Mouse (Mus musculus) thymus, adult 2 months (tissue): ENCODE measurements at regions not wholly inside any gene's neighbourhood (a gene's known extent, or its start where the extent isn't known, plus 50 kb on each side); places are given as distances from the start of the nearest gene placed in this dataset.

ENCODE experiments used
- DNase-seq: peaks from one replicate; pipeline ENCODE4 v3.0.0; 2021
- H3K27ac ChIP-seq: fragments of 200-500 bp; 2 replicates; pipeline ENCODE4 v1.5.1; 2012; ENCODE audit warnings: low read length, control low read depth; ENCODE audit not compliant: control insufficient read depth, insufficient read depth
- H3K27me3 ChIP-seq: fragments of 200-500 bp; 2 replicates; pipeline ENCODE4 v1.6.1; 2012; ENCODE audit warnings: mild to moderate bottlenecking, low read length, moderate library complexity, mixed read lengths; ENCODE audit not compliant: control insufficient read depth, insufficient read depth
- H3K36me3 ChIP-seq: fragments of 200-500 bp; 2 replicates; pipeline ENCODE4 v1.6.1; 2012; ENCODE audit warnings: mild to moderate bottlenecking, low read length, moderate library complexity; ENCODE audit not compliant: control insufficient read depth, insufficient read depth
- H3K4me1 ChIP-seq: fragments of 200-500 bp; replicated peaks from 2 replicates; pipeline ENCODE4 v1.6.1; 2012; ENCODE audit warnings: low read length; ENCODE audit not compliant: control insufficient read depth, insufficient read depth
- H3K4me3 ChIP-seq: fragments of 200-500 bp; 2 replicates; pipeline ENCODE4 v1.5.1; 2012; ENCODE audit warnings: mild to moderate bottlenecking, low read length, control low read depth, moderate library complexity; ENCODE audit not compliant: control insufficient read depth, insufficient read depth
- CTCF ChIP-seq: fragments of 200-500 bp; IDR thresholded peaks from 2 replicates; pipeline ENCODE4 v1.5.1; 2012; ENCODE audit warnings: mild to moderate bottlenecking, control low read depth, low read length, moderate library complexity, borderline replicate concordance; ENCODE audit not compliant: control insufficient read depth, poor library complexity, insufficient read depth; ENCODE audit errors: extremely low read depth
- POLR2A ChIP-seq: fragments of 200-500 bp; IDR thresholded peaks from 2 replicates; pipeline ENCODE4 v1.6.1; 2012; ENCODE audit warnings: mild to moderate bottlenecking, low read length, control low read depth, moderate library complexity; ENCODE audit not compliant: control insufficient read depth, poor library complexity, insufficient read depth; ENCODE audit errors: extremely low read depth
- WGBS: fragments of 180-500 bp; shearing (Covaris S2); methylation state at CpG from one replicate; pipeline ENCODE4 v1.1.7; 2018; 5-methylcytosine and 5-hydroxymethylcytosine counted together

DNA sequence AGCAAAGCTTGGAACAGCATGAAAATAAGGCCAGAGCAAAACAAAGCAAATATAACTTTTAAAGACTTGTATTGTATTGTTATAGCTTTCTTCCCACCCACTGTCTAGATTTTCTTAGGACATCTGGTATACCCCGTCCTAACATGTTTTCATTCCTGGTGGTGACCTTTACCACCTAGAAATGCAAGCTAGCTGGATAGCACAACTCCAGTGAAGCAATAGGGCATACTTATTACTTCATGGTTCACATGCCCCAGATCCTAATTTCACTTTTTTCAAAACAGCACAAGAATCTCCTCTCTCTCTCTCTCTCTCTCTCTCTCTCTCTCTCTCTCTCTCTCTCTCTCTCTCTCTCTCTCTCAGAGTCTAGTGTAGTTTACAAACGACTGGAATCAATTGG lies 672.5 kb downstream of the Zfp706 start:
- no peaks in the 10 kb centered on the region for H3K27me3 ChIP-seq
- TF ChIP-seq CTCF = no peak
- no peak for TF ChIP-seq POLR2A
- no peak overlapping the region for H3K27ac ChIP-seq
- H3K4me1 ChIP-seq = peaks cover 14% of the 10 kb centered on the region
- H3K36me3 ChIP-seq = no peaks in the 10 kb centered on the region
- no peak for DNase-seq
- no peak overlapping the region for H3K4me3 ChIP-seq
- 80% methylated on average over 2 of the region's 2 CpGs for WGBS

DNA sequence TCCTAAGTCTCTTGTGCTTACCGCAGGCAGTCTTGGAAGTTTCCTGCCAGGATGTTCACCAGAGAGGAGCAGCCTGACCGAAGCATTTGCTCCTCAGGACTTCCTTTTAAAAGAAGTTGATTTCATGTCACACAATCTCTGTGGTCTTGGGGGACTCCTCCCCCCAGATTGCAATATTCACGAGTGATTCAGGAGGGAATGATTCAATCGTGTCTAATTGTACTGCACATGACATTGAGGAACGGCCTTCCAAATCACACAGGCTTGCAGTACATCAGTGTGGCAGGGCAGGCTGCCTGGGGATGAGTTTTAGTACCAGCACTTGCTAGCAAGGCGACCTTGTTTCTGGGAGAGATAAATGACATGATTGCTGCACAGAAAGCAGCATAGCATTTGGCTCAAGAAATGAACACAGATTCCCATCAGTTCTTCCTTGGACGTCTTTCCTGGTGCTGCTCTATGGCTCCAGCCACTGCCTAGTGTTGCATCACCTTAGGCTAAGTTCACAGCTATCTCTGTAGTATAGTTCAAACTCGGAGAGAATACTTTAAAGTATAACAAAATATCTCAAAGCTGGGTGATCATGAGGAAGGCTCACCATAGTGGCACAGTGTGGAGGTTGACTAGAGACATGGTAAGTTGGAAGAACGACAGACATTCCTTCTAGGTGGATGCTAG lies 673.0 kb downstream of the Zfp706 start:
- no peak for DNase-seq
- no peaks in the 10 kb centered on the region for H3K27me3 ChIP-seq
- 47% methylated on average over 9 of the region's 9 CpGs for WGBS
- TF ChIP-seq POLR2A = no peak
- peaks cover 14% of the 10 kb centered on the region for H3K4me1 ChIP-seq
- H3K4me3 ChIP-seq = no peak overlapping the region
- no peak overlapping the region for H3K27ac ChIP-seq
- H3K36me3 ChIP-seq = no peaks in the 10 kb centered on the region

DNA sequence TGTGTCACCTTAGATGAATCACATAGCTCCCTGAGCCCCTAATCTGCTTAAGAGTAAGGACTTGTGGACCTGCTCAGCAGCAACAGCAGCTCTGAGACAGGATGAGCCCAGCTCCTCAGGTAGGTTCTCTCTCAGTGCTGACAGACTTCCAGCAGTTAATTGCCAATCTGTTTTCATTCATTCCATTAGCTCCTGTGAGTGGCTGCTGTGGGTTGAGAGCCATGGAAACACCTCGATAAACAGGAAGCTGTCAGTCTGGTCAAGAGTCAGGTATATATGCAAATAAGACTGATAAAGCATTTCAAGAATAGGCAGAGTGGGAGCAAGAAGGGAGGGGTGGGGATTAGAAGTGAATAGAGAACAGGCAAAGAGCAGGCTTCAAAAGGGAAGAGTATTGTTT lies 673.7 kb downstream of the Zfp706 start:
- H3K36me3 ChIP-seq = no peaks in the 10 kb centered on the region
- H3K4me3 ChIP-seq = no peak overlapping the region
- WGBS = 8% methylated on average over 1 of the region's 1 CpGs
- no peak for TF ChIP-seq POLR2A
- TF ChIP-seq CTCF = no peak
- H3K27ac ChIP-seq = no peak overlapping the region
- H3K4me1 ChIP-seq = peaks cover 14% of the 10 kb centered on the region
- H3K27me3 ChIP-seq = no peaks in the 10 kb centered on the region
- DNase-seq = no peak

DNA sequence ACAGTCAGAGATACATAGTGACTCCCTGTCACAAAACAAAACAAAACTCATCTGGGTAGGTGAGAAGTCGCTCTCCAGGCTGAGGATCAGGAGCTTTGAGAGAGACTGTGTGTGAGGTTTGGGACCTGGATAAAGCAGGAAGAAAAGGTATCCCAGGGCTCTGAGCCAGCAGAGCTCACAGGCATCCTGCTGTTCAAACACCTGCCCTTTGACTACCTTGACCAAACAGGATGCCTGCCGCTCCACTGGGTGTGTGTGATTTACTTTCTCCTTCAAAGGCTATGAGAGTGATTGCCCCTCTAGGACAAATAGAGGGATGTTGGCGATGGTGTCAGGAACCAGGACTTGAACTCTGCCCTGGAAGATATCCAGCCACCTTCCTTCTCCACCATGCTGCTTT lies 674.3 kb downstream of the Zfp706 start:
- no peak for DNase-seq
- no peaks in the 10 kb centered on the region for H3K36me3 ChIP-seq
- WGBS = 86% methylated on average over 3 of the region's 3 CpGs
- H3K4me3 ChIP-seq = no peak overlapping the region
- no peak overlapping the region for H3K27ac ChIP-seq
- peaks cover 14% of the 10 kb centered on the region for H3K4me1 ChIP-seq
- H3K27me3 ChIP-seq = no peaks in the 10 kb centered on the region
- no peak for TF ChIP-seq POLR2A
- no peak for TF ChIP-seq CTCF
